Mouse (Mus musculus) frontal cortex, postnatal 36 days (tissue): Measurements from ENCODE around the gene Mcrs1.
"Not testable (repeated sequence)": the region's sequence is repeated elsewhere in the genome, so short reads cannot be mapped to it uniquely, and the experiment has no call there.

Experiments
- DNase-seq, 2 experiments: peaks; one replicate each; pipeline ENCODE4 v3.0.0; 2022; ENCODE audit warnings: low spot score in 2 of 2

Mcrs1 gene

GRCm38 (mm10) chr15:99251626-99252380, at the start of gene Mcrs1:
Gene Mcrs1 (minus strand): TSS chr15:99251961.
- DNase-seq = peak; percentile 97 to 99

- no peak for DNase-seq
Observed at GRCm38 (mm10) chr15:99296213-99296612, 44.5 kb upstream of the Mcrs1 start.

- DNase-seq = no peak
Observed at GRCm38 (mm10) chr15:99295484-99295981, 43.8 kb upstream of the Mcrs1 start, which contains the start of gene Fam186b. Gene Fam186b (minus strand): TSS chr15:99295888.

GRCm38 (mm10) chr15:99294813-99295374, 43.1 kb upstream of the Mcrs1 start, which contains the start of gene Prpf40b:
Gene Prpf40b (plus strand): TSS chr15:99295087.
- peak; percentile 95 to 96 for DNase-seq

- no peak for DNase-seq
Observed at GRCm38 (mm10) chr15:99294287-99294686, 42.5 kb upstream of the Mcrs1 start.

GRCm38 (mm10) chr15:99290586-99290985, 38.8 kb upstream of the Mcrs1 start:
- no peak for DNase-seq

- DNase-seq = no peak
Observed at GRCm38 (mm10) chr15:99285189-99285535, 33.4 kb upstream of the Mcrs1 start.

- no peak for DNase-seq
Observed at GRCm38 (mm10) chr15:99284527-99285188, 32.9 kb upstream of the Mcrs1 start.

GRCm38 (mm10) chr15:99283456-99283855, 31.7 kb upstream of the Mcrs1 start:
- no peak for DNase-seq

GRCm38 (mm10) chr15:99278271-99278670, 26.5 kb upstream of the Mcrs1 start:
- DNase-seq = no peak

GRCm38 (mm10) chr15:99276095-99276494, 24.3 kb upstream of the Mcrs1 start:
- DNase-seq = no peak

- peak; percentile 52 to 79 for DNase-seq
Observed at GRCm38 (mm10) chr15:99265679-99266078, 13.9 kb upstream of the Mcrs1 start.

- DNase-seq = no peak
Observed at GRCm38 (mm10) chr15:99264363-99264762, 12.6 kb upstream of the Mcrs1 start.

- DNase-seq = peak in 1 of 2 experiments; percentile 23
Observed at GRCm38 (mm10) chr15:99262702-99263101, 10.9 kb upstream of the Mcrs1 start.

- DNase-seq = peak in 1 of 2 experiments; percentile 39
Observed at GRCm38 (mm10) chr15:99259730-99260252, 8.0 kb upstream of the Mcrs1 start.

- DNase-seq = no peak
Observed at GRCm38 (mm10) chr15:99259167-99259729, 7.5 kb upstream of the Mcrs1 start.

GRCm38 (mm10) chr15:99255241-99255749, 3.5 kb upstream of the Mcrs1 start:
- no peak for DNase-seq

GRCm38 (mm10) chr15:99254477-99255005, 2.8 kb upstream of the Mcrs1 start:
- no peak for DNase-seq

- DNase-seq = no peak
Observed at GRCm38 (mm10) chr15:99253772-99254171, 2.0 kb upstream of the Mcrs1 start.

GRCm38 (mm10) chr15:99253175-99253479, 1.4 kb upstream of the Mcrs1 start:
- DNase-seq = not testable (repeated sequence)

- DNase-seq = no peak
Observed at GRCm38 (mm10) chr15:99252381-99253174, 817 bp upstream of the Mcrs1 start.
